Mouse (Mus musculus): Measurements from ENCODE around the gene A4galt.

- TF ChIP-seq CTCF (IDR thresholded peaks at IDR 0.05; ENCODE audit: low read depth) = no peak
- TF ChIP-seq EP300 (IDR thresholded peaks at IDR 0.05; ENCODE audit: low read depth) = no peak
Observed at GRCm38 (mm10) chr15:83284828-83285227, 33.3 kb upstream of the A4galt start.

All from liver, embryonic 14.5 days (tissue).